Comparison of ENCODE assay signal across 10 mouse cellular contexts in genomic region chr8:90849462-90850050, GRCm38 (mm10). TPM values are rescaled to one million over a fixed set of nuclear protein-coding genes. Genes with fewer than 3 reads are reported as not detected.
DNase-seq lines count a peak whose midpoint lies in the region; ATAC-seq and TF ChIP-seq lines count a peak whose summit lies in the region.
"Had no signal": no experiment of that assay in that cellular context is flagged by ENCODE, and none has a peak within 500 bp of the region (broad histone marks: within the 10 kb centered on the region; RNA-seq: fewer than 3 reads in every experiment).

No protein-coding gene starts in this region.

- intact Hi-C loops in left cerebral cortex, postnatal 25 days (cut with DNase I), result no loop called here
- intact Hi-C loops in heart, adult 2 months (cut with DNase I), result no loop called here

- TF ChIP-seq POLR2A in thymus, adult 2 months (IDR thresholded peaks at IDR 0.05; ENCODE audit: control insufficient read depth, extremely low read depth, insufficient read depth, low read length, poor library complexity), result no peak
- no peak for TF ChIP-seq POLR2A in heart, adult 2 months (IDR thresholded peaks at IDR 0.05; ENCODE audit: insufficient read depth, low read depth, low read length)

- peak; percentile 63 to 82 for DNase-seq in left cerebral cortex, postnatal 25 days (ENCODE audit: low spot score in 2 of 2)
- DNase-seq in right cerebral cortex, adult 18-20 months, result peak; percentile 80
- DNase-seq in thymus, adult 2 months, result no peak
- DNase-seq in heart, adult 2 months, result no peak
- DNase-seq in cerebellum, adult 8-10 months, result no peak

- no peak for TF ChIP-seq CTCF in intestine, postnatal 0 days (IDR thresholded peaks at IDR 0.05; ENCODE audit: low read depth)
- no peak for TF ChIP-seq CTCF in thymus, adult 2 months (IDR thresholded peaks at IDR 0.05; ENCODE audit: borderline replicate concordance, control insufficient read depth, extremely low read depth, insufficient read depth, low read length, poor library complexity)
- no peak for TF ChIP-seq CTCF in heart, adult 2 months (IDR thresholded peaks at IDR 0.05)

- no peak overlapping the region for H3K4me3 ChIP-seq in intestine, embryonic 15.5 days (replicated peaks)
- no peak overlapping the region for H3K4me3 ChIP-seq in intestine, postnatal 0 days (ENCODE audit: low read depth, low read length)
- no peak overlapping the region for H3K4me3 ChIP-seq in forebrain, embryonic 13.5 days
- H3K4me3 ChIP-seq in thymus, adult 2 months (ENCODE audit: control insufficient read depth, insufficient read depth, low read length), result no peak overlapping the region
- H3K4me3 ChIP-seq in heart, adult 2 months, result no peak overlapping the region
- H3K4me3 ChIP-seq: limb, embryonic 15.5 days had no signal

- no peak overlapping the region for H3K9ac ChIP-seq in intestine, embryonic 15.5 days
- H3K9ac ChIP-seq in intestine, postnatal 0 days (ENCODE audit: low read depth, low read length), result no peak overlapping the region
- H3K9ac ChIP-seq in forebrain, embryonic 13.5 days, result peak overlapping the region; percentile 30; the same call in 1 of the 2 replicates
- H3K9ac ChIP-seq in heart, adult 2 months (ENCODE audit: low read depth, low read length), result no peak overlapping the region
- H3K9ac ChIP-seq: limb, embryonic 15.5 days had no signal

- ATAC-seq in intestine, embryonic 15.5 days, result 0 out of 2 replicates have a peak, but pooled peaks have one; percentile 31
- no peak for ATAC-seq in intestine, postnatal 0 days
- ATAC-seq in forebrain, embryonic 13.5 days, result peak; percentile 70

- 61% methylated on average over 11 of the region's 11 CpGs for WGBS in intestine, embryonic 15.5 days
- WGBS in intestine, postnatal 0 days, result 77% methylated on average over 11 of the region's 11 CpGs
- WGBS in forebrain, embryonic 13.5 days, result 46% methylated on average over 11 of the region's 11 CpGs
- WGBS in thymus, adult 2 months, result 97% methylated on average over 11 of the region's 11 CpGs
- WGBS in heart, adult 2 months, result 84% methylated on average over 11 of the region's 11 CpGs

- no peaks in the 10 kb centered on the region for H3K36me3 ChIP-seq in intestine, embryonic 15.5 days
- H3K36me3 ChIP-seq in intestine, postnatal 0 days (ENCODE audit: control insufficient read depth, insufficient read depth), result peaks cover 12% of the 10 kb centered on the region; the same call in 1 of the 2 replicates
- H3K36me3 ChIP-seq in forebrain, embryonic 13.5 days (ENCODE audit: poor library complexity, severe bottlenecking), result no peaks in the 10 kb centered on the region
- no peaks in the 10 kb centered on the region for H3K36me3 ChIP-seq in thymus, adult 2 months (ENCODE audit: control insufficient read depth, insufficient read depth, low read length)
- H3K36me3 ChIP-seq in heart, adult 2 months (ENCODE audit: control insufficient read depth, insufficient read depth, low read length), result peaks cover 2% of the 10 kb centered on the region

- TF ChIP-seq EP300 in heart, adult 2 months (IDR thresholded peaks at IDR 0.05; ENCODE audit: insufficient read depth, low read depth, low read length), result no peak

- no peaks in the 10 kb centered on the region; the same call in 1 of the 2 replicates for H3K79me2 ChIP-seq in heart, adult 2 months (replicated peaks; ENCODE audit: control insufficient read depth, insufficient read depth, low read length)

- peaks cover 3% of the 10 kb centered on the region for H3K4me1 ChIP-seq in intestine, embryonic 15.5 days (replicated peaks)
- H3K4me1 ChIP-seq in intestine, postnatal 0 days (replicated peaks; ENCODE audit: control insufficient read depth, insufficient read depth, low read length), result no peaks in the 10 kb centered on the region
- H3K4me1 ChIP-seq in forebrain, embryonic 13.5 days, result peaks cover 19% of the 10 kb centered on the region
- H3K4me1 ChIP-seq in thymus, adult 2 months (replicated peaks; ENCODE audit: control insufficient read depth, insufficient read depth, low read length), result peaks cover 3% of the 10 kb centered on the region; the same call in 1 of the 2 replicates
- H3K4me1 ChIP-seq in heart, adult 2 months (ENCODE audit: control insufficient read depth, insufficient read depth, low read length), result peaks cover 5% of the 10 kb centered on the region

- no peak overlapping the region for H3K27ac ChIP-seq in intestine, embryonic 15.5 days
- H3K27ac ChIP-seq in intestine, postnatal 0 days (ENCODE audit: low read depth, low read length), result no peak overlapping the region
- peak overlapping the region; percentile 46 for H3K27ac ChIP-seq in forebrain, embryonic 13.5 days
- no peak overlapping the region for H3K27ac ChIP-seq in thymus, adult 2 months (ENCODE audit: control insufficient read depth, insufficient read depth, low read length)
- no peak overlapping the region for H3K27ac ChIP-seq in heart, adult 2 months
- H3K27ac ChIP-seq: limb, embryonic 15.5 days had no signal

- no peaks in the 10 kb centered on the region for H3K9me3 ChIP-seq in intestine, embryonic 15.5 days
- H3K9me3 ChIP-seq in intestine, postnatal 0 days (ENCODE audit: control insufficient read depth), result no peaks in the 10 kb centered on the region
- H3K9me3 ChIP-seq in forebrain, embryonic 13.5 days (replicated peaks), result no peaks in the 10 kb centered on the region
- H3K9me3 ChIP-seq: limb, embryonic 15.5 days had no signal

- no peaks in the 10 kb centered on the region for H3K27me3 ChIP-seq in intestine, embryonic 15.5 days (replicated peaks)
- H3K27me3 ChIP-seq in intestine, postnatal 0 days (replicated peaks; ENCODE audit: control insufficient read depth, insufficient read depth, low read length), result no peaks in the 10 kb centered on the region
- H3K27me3 ChIP-seq in forebrain, embryonic 13.5 days, result no peaks in the 10 kb centered on the region
- no peaks in the 10 kb centered on the region for H3K27me3 ChIP-seq in thymus, adult 2 months (ENCODE audit: control insufficient read depth, insufficient read depth, low read length)
- no peaks in the 10 kb centered on the region for H3K27me3 ChIP-seq in heart, adult 2 months (ENCODE audit: control insufficient read depth, insufficient read depth, low read length)
- H3K27me3 ChIP-seq: limb, embryonic 15.5 days had no signal

- H3K4me2 ChIP-seq in intestine, embryonic 15.5 days (replicated peaks), result no peak overlapping the region
- H3K4me2 ChIP-seq in intestine, postnatal 0 days (replicated peaks; ENCODE audit: low read depth), result no peak overlapping the region
- no peak overlapping the region for H3K4me2 ChIP-seq in forebrain, embryonic 13.5 days
- H3K4me2 ChIP-seq: limb, embryonic 15.5 days had no signal

RNA-seq across cellular contexts. Expression of gene Chd9, which starts 21.4 kb away (rescaled TPM):
- 154 and 226 TPM in 2 replicates for polyA plus RNA-seq in intestine, embryonic 15.5 days (2015; fragmentation: Nextera tagmentation; extraction: Ambion mirVana)
- 234 and 236 TPM in 2 replicates for polyA plus RNA-seq in intestine, postnatal 0 days (2015; fragmentation: Nextera tagmentation; extraction: Ambion mirVana)
- polyA plus RNA-seq in forebrain, embryonic 13.5 days (2015; fragmentation: Nextera tagmentation; extraction: Ambion mirVana), result 77.0 and 85.2 TPM in 2 replicates
- 100 to 1,000 TPM; 194 to 203 TPM for total RNA-seq in left cerebral cortex, postnatal 25 days (2021)
- 104 and 127 TPM in 2 replicates for polyA plus RNA-seq in thymus, adult 2 months (2012; rRNA removed)
- 10 to 100 TPM; 43.5 to 49.7 TPM for total RNA-seq in heart, adult 2 months (2021)
- 54.4 and 54.6 TPM in 2 replicates for polyA plus RNA-seq in heart, adult 2 months (2012; rRNA removed)

RNA-seq across cellular contexts. Expression of gene Gm19935, which starts 32.4 kb away (rescaled TPM):
- polyA plus RNA-seq in intestine, embryonic 15.5 days (2015; fragmentation: Nextera tagmentation; extraction: Ambion mirVana), result 0.15 and 0.23 TPM in 2 replicates
- polyA plus RNA-seq in intestine, postnatal 0 days (2015; fragmentation: Nextera tagmentation; extraction: Ambion mirVana), result 0.16 TPM in 1 of 2 replicates, not detected in the other
- 0.43 TPM in 1 of 2 replicates, not detected in the other for polyA plus RNA-seq in forebrain, embryonic 13.5 days (2015; fragmentation: Nextera tagmentation; extraction: Ambion mirVana)
- total RNA-seq in left cerebral cortex, postnatal 25 days (2021), result 1 to 10 TPM in 1 of 2 experiments, under 1 TPM in 1; 0.92 to 1.0 TPM
- polyA plus RNA-seq in thymus, adult 2 months (2012; rRNA removed), result 0.27 and 0.34 TPM in 2 replicates
- total RNA-seq in heart, adult 2 months (2021), result not detected
- polyA plus RNA-seq in heart, adult 2 months (2012; rRNA removed), result 1.2 TPM in 1 of 2 replicates, not detected in the other
- total RNA-seq: adrenal gland, postnatal 4 days had no signal
- polyA plus RNA-seq: limb, embryonic 15.5 days had no signal

Comparison
In these comparisons a context has a peak if more than half of its experiments do, and no peak if none do; other contexts are left out.
1. DNase-seq: peak in left cerebral cortex, postnatal 25 days (2 of 2) and right cerebral cortex, adult 18-20 months (single experiment); none in thymus, adult 2 months (single experiment), heart, adult 2 months (0 of 2) and cerebellum, adult 8-10 months (single experiment).